Mouse (Mus musculus) neural tube, embryonic 13.5 days (tissue): ENCODE measurements around the gene Gm5134. TPM values are rescaled to one million over a fixed set of nuclear protein-coding genes. Genes with fewer than 3 reads are reported as not detected.
A peak's percentile ranks its signal among the peaks of the same experiment; 100 is the strongest.

Experiments
- ATAC-seq: fragments of 200-750 bp; cut with Nextera tagmentation; 2 replicates; pipeline ENCODE4 v1.8.0; 2017; ENCODE audit warnings: low read depth, mild to moderate bottlenecking, moderate TSS enrichment, moderate library complexity
- H3K27ac ChIP-seq: fragments of 300-500 bp; sonication (generic); replicated peaks from 2 replicates; pipeline ENCODE4 v1.5.1; 2015; ENCODE audit warnings: moderate library complexity, mild to moderate bottlenecking, inconsistent platforms
- H3K27me3 ChIP-seq: fragments of 300-500 bp; sonication (generic); 2 replicates; pipeline ENCODE4 v1.6.1; 2015; ENCODE audit warnings: mild to moderate bottlenecking, inconsistent platforms
- H3K36me3 ChIP-seq: fragments of 300-500 bp; sonication (generic); 2 replicates; pipeline ENCODE4 v1.6.1; 2015; ENCODE audit warnings: mild to moderate bottlenecking, inconsistent platforms
- H3K4me1 ChIP-seq: fragments of 300-500 bp; sonication (generic); replicated peaks from 2 replicates; pipeline ENCODE4 v1.6.1; 2015; ENCODE audit warnings: inconsistent platforms
- H3K4me2 ChIP-seq: fragments of 300-500 bp; sonication (generic); 2 replicates; pipeline ENCODE4 v1.6.1; 2015; ENCODE audit warnings: inconsistent platforms, mild to moderate bottlenecking, moderate library complexity
- H3K4me3 ChIP-seq: fragments of 300-500 bp; sonication (generic); 2 replicates; pipeline ENCODE4 v1.5.1; 2015; ENCODE audit warnings: mild to moderate bottlenecking, inconsistent platforms
- H3K9ac ChIP-seq: fragments of 300-500 bp; sonication (generic); 2 replicates; pipeline ENCODE4 v1.6.1; 2015; ENCODE audit warnings: moderate library complexity, mild to moderate bottlenecking, inconsistent platforms
- H3K9me3 ChIP-seq: fragments of 300-500 bp; sonication (generic); 2 replicates; pipeline ENCODE4 v1.6.1; 2016; ENCODE audit warnings: inconsistent platforms
- WGBS: fragments of 180-500 bp; shearing (Covaris S2); methylation state at CpG from one replicate; pipeline ENCODE4 v1.1.7; 2015; 5-methylcytosine and 5-hydroxymethylcytosine counted together
- polyA plus RNA-seq: library from polyadenylated mRNA; unstranded; fragments of >200 nt; fragmentation: Nextera tagmentation; extraction: Ambion mirVana; gene quantifications from 2 replicates; pipeline ENCODE4 v1.2.1, GENCODE M21; 2015

Gm5134 gene
- polyA plus RNA-seq, 1 experiment from 2014 or later = not detected

DNA sequence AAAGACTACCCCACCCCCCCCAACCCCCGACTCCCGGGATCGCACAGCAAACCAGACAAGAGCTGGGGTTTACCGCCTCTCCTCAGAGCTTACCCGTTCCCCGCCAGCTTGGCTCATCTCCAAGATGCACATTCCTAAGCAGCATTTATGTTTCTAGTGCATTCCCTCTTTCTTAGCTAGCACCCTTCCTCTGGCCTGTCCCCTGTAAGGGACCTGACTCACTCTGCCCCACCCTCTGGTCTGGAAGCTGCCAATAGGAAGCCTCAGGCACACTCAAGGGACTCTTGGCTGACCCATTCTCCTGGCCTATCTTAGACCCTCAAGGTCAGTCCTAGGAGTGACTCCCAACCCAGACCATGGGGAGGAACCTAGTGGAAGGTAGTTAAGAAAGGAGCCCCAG, 24.0 kb upstream of the Gm5134 start:
- peaks cover 32% of the 10 kb centered on the region for H3K4me1 ChIP-seq
- 28% methylated on average over 6 of the region's 6 CpGs for WGBS
- H3K36me3 ChIP-seq = peaks cover 29% of the 10 kb centered on the region; the same call in 1 of the 2 replicates
- peak overlapping the region; percentile 92 for H3K4me2 ChIP-seq
- no peak overlapping the region for H3K9ac ChIP-seq
- no peak for ATAC-seq
- peaks cover 24% of the 10 kb centered on the region for H3K27me3 ChIP-seq
- H3K4me3 ChIP-seq = no peak overlapping the region
- no peak overlapping the region for H3K27ac ChIP-seq
- H3K9me3 ChIP-seq = no peaks in the 10 kb centered on the region

DNA sequence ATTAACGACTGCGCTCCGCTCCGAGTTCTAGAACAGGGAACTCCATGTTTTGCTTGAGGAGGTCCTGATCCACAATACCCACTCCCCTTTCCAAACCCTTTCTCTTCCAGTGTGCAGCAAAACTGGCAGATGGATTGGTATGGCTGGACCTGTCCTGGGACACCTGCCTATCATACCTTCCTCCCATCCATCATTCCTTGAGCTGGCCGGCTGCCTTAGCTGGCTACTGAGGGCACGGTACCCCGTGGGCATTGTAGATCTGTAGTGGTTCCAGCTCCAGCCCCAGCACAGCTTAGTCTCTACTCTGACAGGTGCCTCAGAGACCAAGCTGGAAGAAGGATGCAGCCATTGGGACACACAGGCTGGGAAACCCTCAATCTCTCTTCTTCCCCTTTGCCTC, 23.0 kb upstream of the Gm5134 start:
- no peak for ATAC-seq
- Histone ChIP-seq H3K27me3 (peaks cover 27% of the 10 kb centered on the region), H3K4me3 (peak overlapping the region; percentile 51), H3K4me2 (peak overlapping the region; percentile 92), H3K36me3 (peaks cover 19% of the 10 kb centered on the region; the same call in 1 of the 2 replicates), H3K4me1 (peaks cover 42% of the 10 kb centered on the region), H3K27ac (no peak overlapping the region), H3K9me3 (no peaks in the 10 kb centered on the region), H3K9ac (peak overlapping the region; percentile 85)
- 25% methylated on average over 7 of the region's 7 CpGs for WGBS

DNA sequence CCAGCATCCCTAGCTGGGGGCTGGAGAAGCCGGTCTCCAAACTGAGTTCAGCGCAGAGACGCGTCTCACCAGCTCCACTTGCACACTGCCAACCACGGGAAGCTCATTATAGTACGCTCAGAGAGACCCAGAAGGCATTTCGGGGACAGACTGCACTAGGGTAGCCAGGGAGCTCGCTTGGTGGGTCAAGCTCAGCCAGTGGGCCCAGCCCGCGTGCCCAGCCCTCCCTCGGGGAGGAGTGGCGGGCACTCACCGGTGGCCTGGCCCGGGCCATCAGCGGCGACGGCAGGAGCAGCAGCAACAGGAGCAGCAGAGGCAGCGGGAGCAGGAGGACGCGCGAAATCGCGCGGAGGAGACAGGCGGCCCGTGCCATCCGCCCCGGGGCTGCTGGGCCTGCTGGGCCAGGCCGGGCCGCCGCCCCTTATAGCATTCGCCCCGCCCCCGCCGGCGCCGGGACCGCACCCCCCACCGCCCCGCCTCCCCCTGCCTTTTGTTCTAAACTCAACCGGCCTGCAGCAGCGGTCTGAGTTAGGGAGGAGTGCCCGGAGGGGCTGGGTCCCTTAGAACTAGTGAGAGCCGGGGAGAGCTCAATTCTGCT, 22.1 kb upstream of the Gm5134 start:
- Histone ChIP-seq H3K9ac (peak overlapping the region; percentile 85), H3K4me3 (peak overlapping the region; percentile 51), H3K36me3 (peaks cover 12% of the 10 kb centered on the region; the same call in 1 of the 2 replicates), H3K4me2 (peak overlapping the region; percentile 92), H3K9me3 (no peaks in the 10 kb centered on the region), H3K4me1 (peaks cover 44% of the 10 kb centered on the region), H3K27ac (peak overlapping the region; percentile 59), H3K27me3 (peaks cover 30% of the 10 kb centered on the region)
- ATAC-seq = peak; percentile 42
- WGBS = under 1% methylated on average over 33 of the region's 44 CpGs

DNA sequence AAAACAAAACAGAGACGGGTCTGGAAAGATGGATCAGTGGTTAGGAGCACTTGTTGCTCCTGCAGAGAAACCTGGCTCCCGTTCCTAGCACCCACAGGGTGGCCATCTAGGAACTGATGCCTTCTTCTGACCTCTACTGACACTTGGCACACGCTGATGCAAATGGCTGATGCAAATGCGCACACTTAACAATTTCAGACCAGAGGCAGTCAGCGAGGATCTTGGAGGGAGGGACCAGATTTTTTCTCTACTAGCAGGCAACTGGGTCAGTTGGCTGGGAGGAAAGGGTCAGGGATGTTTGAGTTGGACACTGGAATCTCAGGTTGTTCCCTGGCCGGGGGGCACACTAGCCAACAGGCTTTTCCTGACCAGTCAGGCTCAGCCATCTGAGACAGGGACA, 21.4 kb upstream of the Gm5134 start, which contains the start of gene Chchd10:
Gene Chchd10, plus strand, starts transcription at position 240 of the 400 bp plus-strand sequence.
- Histone ChIP-seq H3K4me1 (peaks cover 51% of the 10 kb centered on the region), H3K9ac (peak within 1 kb of the TSS; percentile 85), H3K27me3 (peaks cover 36% of the 10 kb centered on the region), H3K4me2 (peak within 1 kb of the TSS; percentile 92), H3K4me3 (peak within 1 kb of the TSS; percentile 51), H3K36me3 (peaks cover 5% of the 10 kb centered on the region; the same call in 1 of the 2 replicates), H3K9me3 (no peaks in the 10 kb centered on the region), H3K27ac (peak within 1 kb of the TSS; percentile 59)
- WGBS = 23% methylated on average over 6 of the region's 6 CpGs
- no peak for ATAC-seq

DNA sequence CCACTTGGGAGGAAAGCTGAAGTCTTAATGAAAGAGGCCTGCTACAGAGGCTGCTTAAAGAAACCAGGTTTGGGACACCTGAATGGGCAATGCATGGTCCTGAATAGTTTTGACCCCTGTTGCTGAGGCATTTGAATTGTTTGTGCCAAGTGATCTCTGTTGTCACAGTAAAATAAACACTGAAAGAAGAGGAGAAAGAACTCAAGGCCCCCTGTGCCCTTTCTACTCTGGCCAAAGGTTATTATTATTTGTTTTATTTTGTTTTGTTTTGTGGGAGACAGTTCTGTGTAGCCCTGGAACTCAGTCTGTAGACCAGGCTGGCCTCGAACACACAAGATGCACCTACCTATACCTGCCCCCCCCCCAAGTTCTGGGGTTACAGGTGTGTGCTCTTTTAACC, 19.3 kb upstream of the Gm5134 start:
- peaks cover 38% of the 10 kb centered on the region for H3K27me3 ChIP-seq
- H3K4me1 ChIP-seq = peaks cover 50% of the 10 kb centered on the region
- ATAC-seq = no peak
- no peaks in the 10 kb centered on the region for H3K36me3 ChIP-seq
- H3K9ac ChIP-seq = peak overlapping the region; percentile 74
- peak overlapping the region; percentile 58; the same call in 1 of the 2 replicates for H3K4me3 ChIP-seq
- no peaks in the 10 kb centered on the region for H3K9me3 ChIP-seq
- WGBS = 92% methylated on average over 1 of the region's 1 CpGs
- H3K4me2 ChIP-seq = peak overlapping the region; percentile 83
- H3K27ac ChIP-seq = no peak overlapping the region

DNA sequence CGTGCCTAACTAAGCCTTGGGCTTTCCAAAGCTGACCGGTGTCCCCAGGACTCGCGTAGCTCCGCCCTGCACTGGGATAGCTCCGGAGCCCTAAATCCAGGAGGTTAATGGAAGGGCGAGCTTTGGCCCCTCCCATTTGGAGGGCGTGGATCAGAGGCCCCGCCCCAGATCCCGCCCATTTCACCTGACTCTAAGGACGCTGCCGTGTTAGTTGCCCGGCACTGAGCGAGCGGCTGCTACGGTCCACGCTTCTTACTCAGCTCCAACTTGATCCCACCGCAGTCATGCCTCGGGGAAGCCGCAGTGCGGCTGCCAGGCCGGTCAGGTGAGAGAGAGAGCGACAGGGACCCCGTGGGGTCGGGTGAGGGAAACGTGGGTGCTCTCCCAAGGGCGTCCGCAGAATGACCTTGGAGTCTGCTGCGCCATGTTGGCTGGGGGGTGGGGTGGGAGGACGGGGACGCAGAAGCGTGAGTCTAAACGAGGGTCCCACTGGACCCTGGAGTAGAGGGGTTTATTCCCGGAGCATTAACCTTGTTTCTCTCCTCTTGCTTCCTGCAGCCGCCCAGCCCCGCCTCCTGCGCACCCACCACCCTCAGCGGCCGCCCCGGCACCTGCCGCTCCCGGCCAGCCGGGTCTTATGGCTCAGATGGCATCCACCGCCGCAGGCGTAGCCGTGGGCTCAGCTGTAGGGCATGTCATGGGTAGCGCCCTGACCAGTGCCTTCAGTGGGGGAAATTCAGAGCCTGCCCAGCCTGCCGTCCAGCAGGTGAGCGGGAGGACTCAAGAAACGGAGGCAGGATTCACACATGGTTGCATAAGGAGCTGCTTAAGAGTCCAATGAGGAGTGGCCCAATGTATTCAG, 18.4 kb upstream of the Gm5134 start, which contains the start of gene Mmp11:
Gene Mmp11, minus strand, starts transcription at position 817 of the 862 bp plus-strand sequence.
- H3K4me3 ChIP-seq = peak within 1 kb of the TSS; percentile 58
- H3K9ac ChIP-seq = peak within 1 kb of the TSS; percentile 74
- peaks cover 36% of the 10 kb centered on the region for H3K27me3 ChIP-seq
- H3K4me1 ChIP-seq = peaks cover 54% of the 10 kb centered on the region
- no peaks in the 10 kb centered on the region for H3K36me3 ChIP-seq
- H3K9me3 ChIP-seq = no peaks in the 10 kb centered on the region
- peak within 1 kb of the TSS; percentile 83 for H3K4me2 ChIP-seq
- H3K27ac ChIP-seq = peak within 1 kb of the TSS; percentile 66
- ATAC-seq = peak; percentile 50
- WGBS = 2% methylated on average over 50 of the region's 51 CpGs

DNA sequence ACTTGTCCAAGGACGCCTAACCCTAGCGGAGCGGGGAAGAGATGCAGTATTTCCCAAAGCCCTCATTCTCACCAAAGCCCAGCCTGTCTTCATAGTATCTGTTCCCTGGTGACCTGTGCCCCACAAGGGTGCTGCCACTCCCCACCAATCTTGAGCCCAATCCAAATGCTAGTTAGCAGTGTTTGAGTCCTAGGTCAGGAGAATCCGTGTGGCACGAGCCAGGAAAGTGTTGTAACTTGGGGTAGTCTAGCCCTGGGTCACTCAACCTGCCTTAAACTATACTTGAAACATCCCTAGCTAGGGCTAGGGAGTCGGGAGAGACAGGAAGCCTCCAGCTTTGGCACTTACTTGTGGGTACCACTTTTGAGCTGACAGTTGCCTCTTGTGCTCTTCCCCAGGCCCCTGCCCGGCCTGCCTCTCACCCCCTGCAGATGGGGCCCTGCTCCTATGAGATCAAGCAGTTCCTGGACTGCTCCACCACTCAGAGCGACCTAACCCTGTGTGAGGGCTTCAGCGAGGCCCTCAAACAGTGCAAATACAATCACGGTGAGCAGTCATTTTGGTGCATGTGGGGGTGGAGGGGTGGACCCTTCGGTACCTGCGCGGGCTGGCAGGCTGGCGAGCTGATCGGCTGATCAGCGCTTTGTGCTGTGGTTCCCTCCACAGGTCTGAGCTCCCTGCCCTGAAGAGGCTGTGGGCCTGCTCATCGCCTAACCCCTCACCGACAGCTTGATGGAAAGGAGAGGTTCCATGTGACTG, 17.2 kb upstream of the Gm5134 start:
- Histone ChIP-seq H3K9me3 (no peaks in the 10 kb centered on the region), H3K4me3 (no peak overlapping the region; the same call in 1 of the 2 replicates), H3K4me2 (peak overlapping the region; percentile 83), H3K27me3 (peaks cover 26% of the 10 kb centered on the region), H3K27ac (no peak overlapping the region), H3K4me1 (peaks cover 45% of the 10 kb centered on the region), H3K36me3 (no peaks in the 10 kb centered on the region), H3K9ac (no peak overlapping the region)
- no peak for ATAC-seq
- 35% methylated on average over 18 of the region's 18 CpGs for WGBS

DNA sequence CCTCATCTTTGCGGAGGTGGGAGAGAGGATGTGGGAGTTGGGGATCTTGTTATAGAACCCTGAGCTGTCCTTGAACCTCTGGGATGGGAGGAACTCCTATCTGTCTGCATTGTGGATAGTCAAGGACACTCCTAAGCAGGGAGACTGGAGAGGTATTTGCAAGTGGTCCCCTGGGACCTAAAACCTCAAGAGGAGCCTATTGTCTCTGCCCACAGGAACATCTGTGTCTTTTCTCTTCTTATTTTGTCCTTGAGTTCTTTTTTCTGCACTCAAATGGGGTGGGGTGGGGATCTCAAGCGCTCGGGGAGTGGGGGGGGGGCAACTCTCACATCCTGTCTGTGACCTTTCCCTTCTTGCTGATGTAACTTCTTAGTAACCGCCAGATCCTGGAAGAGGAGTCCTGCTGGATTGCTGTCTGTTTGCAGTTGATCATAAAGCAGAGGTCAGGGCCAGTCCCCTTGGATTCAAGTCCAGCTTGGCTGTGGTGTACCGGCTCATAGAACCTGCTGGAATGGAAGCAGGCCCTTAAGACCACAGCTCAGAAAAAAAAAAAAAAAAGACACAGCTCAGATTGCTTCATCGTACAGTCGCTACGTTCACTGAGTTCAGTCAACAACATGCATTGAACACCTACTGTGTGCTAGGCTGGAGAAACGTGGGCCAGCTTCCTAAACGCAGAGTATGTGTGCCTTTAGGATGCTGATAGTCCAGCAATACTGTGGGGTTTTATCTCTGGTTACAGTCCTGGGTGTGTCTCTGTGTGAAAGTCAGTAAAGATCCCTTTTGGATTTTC, 16.3 kb upstream of the Gm5134 start:
- no peaks in the 10 kb centered on the region for H3K36me3 ChIP-seq
- peaks cover 47% of the 10 kb centered on the region for H3K4me1 ChIP-seq
- no peak for ATAC-seq
- no peak overlapping the region for H3K27ac ChIP-seq
- no peak overlapping the region for H3K4me2 ChIP-seq
- H3K9me3 ChIP-seq = no peaks in the 10 kb centered on the region
- peaks cover 21% of the 10 kb centered on the region for H3K27me3 ChIP-seq
- 53% methylated on average over 10 of the region's 10 CpGs for WGBS
- no peak overlapping the region for H3K9ac ChIP-seq
- H3K4me3 ChIP-seq = no peak overlapping the region

DNA sequence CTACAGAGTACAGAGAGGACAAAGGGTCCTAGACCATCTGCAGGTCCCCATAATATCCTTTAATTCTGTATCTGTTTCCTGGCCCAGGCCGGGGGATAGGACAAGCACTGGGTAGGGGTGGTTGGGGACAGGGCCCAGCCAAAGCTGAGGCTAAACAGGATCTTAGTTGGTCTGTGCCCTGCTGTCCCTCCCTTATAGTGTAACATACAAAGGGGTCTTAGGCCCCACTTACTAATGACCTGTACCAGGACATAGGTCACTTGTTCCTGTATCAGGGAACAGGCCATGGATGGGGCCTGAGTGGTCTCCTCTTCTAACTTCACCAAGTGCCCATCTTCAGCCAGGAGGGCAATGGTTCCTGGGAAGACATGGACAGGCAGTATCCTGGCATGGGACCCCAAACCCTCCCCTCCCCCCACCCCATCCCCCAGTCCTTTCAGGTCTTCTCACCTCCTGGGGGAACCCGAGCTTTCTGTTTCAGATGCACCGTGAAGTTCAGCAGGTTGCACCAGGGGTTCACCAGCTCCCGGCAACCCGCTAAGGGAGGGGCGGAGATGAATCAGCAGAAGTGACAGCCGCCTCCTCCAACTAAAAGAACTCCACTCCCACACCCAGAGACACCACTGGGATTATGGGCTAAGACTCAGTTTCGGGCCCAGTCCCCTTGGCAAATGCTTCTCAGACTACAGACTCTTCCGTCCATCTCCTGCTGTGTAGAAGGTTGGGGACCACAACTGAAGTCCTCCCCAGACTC, 14.7 kb upstream of the Gm5134 start:
- H3K27ac ChIP-seq = no peak overlapping the region
- no peaks in the 10 kb centered on the region for H3K36me3 ChIP-seq
- no peak for ATAC-seq
- H3K9ac ChIP-seq = no peak overlapping the region
- H3K9me3 ChIP-seq = no peaks in the 10 kb centered on the region
- peaks cover 17% of the 10 kb centered on the region for H3K27me3 ChIP-seq
- no peak overlapping the region for H3K4me3 ChIP-seq
- peaks cover 57% of the 10 kb centered on the region for H3K4me1 ChIP-seq
- no peak overlapping the region for H3K4me2 ChIP-seq
- 38% methylated on average over 9 of the region's 9 CpGs for WGBS

DNA sequence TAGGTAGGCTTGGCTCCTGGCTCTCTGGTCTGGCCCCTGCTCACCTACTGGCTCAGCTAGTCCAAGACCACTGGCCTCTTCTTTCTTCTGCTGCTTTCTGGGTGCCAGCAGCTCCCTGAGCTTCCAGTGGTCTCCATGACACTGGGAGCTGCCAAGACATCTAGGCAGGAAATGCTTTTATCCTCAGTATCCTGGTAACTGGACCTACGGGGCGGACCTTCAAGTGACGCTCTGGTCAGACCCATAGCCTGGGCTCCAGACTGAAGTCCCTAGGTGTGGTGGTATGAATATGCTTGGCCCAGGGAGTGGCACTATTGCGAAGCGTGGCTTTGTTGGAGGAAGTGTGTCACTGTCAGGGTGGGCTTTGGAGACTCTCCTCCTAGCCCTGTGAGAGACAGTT, 13.8 kb upstream of the Gm5134 start, which contains the start of gene Gm867:
Gene Gm867, minus strand, starts transcription at position 153 of the 400 bp plus-strand sequence.
- no peak for ATAC-seq
- 91% methylated on average over 5 of the region's 5 CpGs for WGBS
- Histone ChIP-seq H3K27ac (0 out of 2 replicates have a peak within 1 kb of the TSS, but pooled peaks have one; percentile 1), H3K9me3 (no peaks in the 10 kb centered on the region), H3K4me1 (peaks cover 50% of the 10 kb centered on the region), H3K4me3 (no peak within 1 kb of the TSS), H3K4me2 (no peak within 1 kb of the TSS), H3K27me3 (peaks cover 14% of the 10 kb centered on the region), H3K9ac (no peak within 1 kb of the TSS), H3K36me3 (no peaks in the 10 kb centered on the region)
